Mouse (Mus musculus): ENCODE data around the gene Tns1. TPM values are rescaled to one million over a fixed set of nuclear protein-coding genes. Genes with fewer than 3 reads are reported as not detected.

Tns1 gene
- polyA plus RNA-seq, 1 experiment = 117 TPM

DNA sequence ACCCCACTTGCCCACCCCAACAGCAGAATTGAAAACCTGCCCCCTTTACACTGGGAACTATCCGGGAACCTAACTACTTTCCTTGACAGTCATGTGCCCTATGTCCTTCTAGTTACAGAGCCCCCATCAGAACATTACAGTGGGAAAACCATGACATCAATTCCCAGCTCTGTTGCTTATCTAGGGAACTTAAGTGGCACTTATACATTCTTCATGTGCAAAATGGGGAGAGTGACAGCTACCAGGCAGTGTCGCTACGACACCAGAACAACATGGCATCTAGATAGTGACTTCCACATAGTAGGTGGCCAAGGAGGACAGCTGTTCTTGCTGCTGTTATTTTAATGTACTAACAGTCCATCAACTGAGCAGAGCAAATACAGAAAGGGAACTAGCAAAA is 204.3 kb downstream of the Tns1 start:
- H3K36me3 ChIP-seq (ENCODE audit: control insufficient read depth, insufficient read depth, low read length) = peaks cover 4% of the 10 kb centered on the region; the same call in 1 of the 2 replicates
- H3K27me3 ChIP-seq (ENCODE audit: control insufficient read depth, insufficient read depth, low read length) = no peaks in the 10 kb centered on the region
- TF ChIP-seq CTCF (IDR thresholded peaks at IDR 0.05; ENCODE audit: borderline replicate concordance, control insufficient read depth, extremely low read depth, insufficient read depth, low read length, poor library complexity) (no peak), POLR2A (IDR thresholded peaks at IDR 0.05; ENCODE audit: control insufficient read depth, extremely low read depth, insufficient read depth, low read length, poor library complexity) (no peak)
- H3K4me3 ChIP-seq (ENCODE audit: control insufficient read depth, insufficient read depth, low read length) = no peak overlapping the region
- H3K27ac ChIP-seq (ENCODE audit: control insufficient read depth, insufficient read depth, low read length) = no peak overlapping the region
- DNase-seq = no peak
- H3K4me1 ChIP-seq (replicated peaks; ENCODE audit: control insufficient read depth, insufficient read depth, low read length) = no peaks in the 10 kb centered on the region
- WGBS = 96% methylated on average over 3 of the region's 3 CpGs

- Histone ChIP-seq H3K27me3 (ENCODE audit: control insufficient read depth, insufficient read depth, low read length) (no peaks in the 10 kb centered on the region), H3K27ac (ENCODE audit: control insufficient read depth, insufficient read depth, low read length) (no peak overlapping the region), H3K4me3 (ENCODE audit: control insufficient read depth, insufficient read depth, low read length) (no peak overlapping the region), H3K36me3 (ENCODE audit: control insufficient read depth, insufficient read depth, low read length) (peaks cover 4% of the 10 kb centered on the region; the same call in 1 of the 2 replicates), H3K4me1 (replicated peaks; ENCODE audit: control insufficient read depth, insufficient read depth, low read length) (no peaks in the 10 kb centered on the region)
- TF ChIP-seq POLR2A (IDR thresholded peaks at IDR 0.05; ENCODE audit: control insufficient read depth, extremely low read depth, insufficient read depth, low read length, poor library complexity) (no peak), CTCF (IDR thresholded peaks at IDR 0.05; ENCODE audit: borderline replicate concordance, control insufficient read depth, extremely low read depth, insufficient read depth, low read length, poor library complexity) (no peak)
- DNase-seq = no peak
- 94% methylated on average over 11 of the region's 11 CpGs for WGBS
Measured at GRCm38 (mm10) chr1:73918001-73918400, 206.2 kb downstream of the Tns1 start.

GRCm38 (mm10) chr1:73916298-73916697 is 208.0 kb downstream of the Tns1 start:
- DNase-seq = no peak
- 96% methylated on average over 1 of the region's 1 CpGs for WGBS
- Histone ChIP-seq H3K4me1 (replicated peaks; ENCODE audit: control insufficient read depth, insufficient read depth, low read length) (no peaks in the 10 kb centered on the region), H3K27ac (ENCODE audit: control insufficient read depth, insufficient read depth, low read length) (no peak overlapping the region), H3K36me3 (ENCODE audit: control insufficient read depth, insufficient read depth, low read length) (peaks cover 4% of the 10 kb centered on the region; the same call in 1 of the 2 replicates), H3K4me3 (ENCODE audit: control insufficient read depth, insufficient read depth, low read length) (no peak overlapping the region), H3K27me3 (ENCODE audit: control insufficient read depth, insufficient read depth, low read length) (no peaks in the 10 kb centered on the region)
- TF ChIP-seq CTCF (IDR thresholded peaks at IDR 0.05; ENCODE audit: borderline replicate concordance, control insufficient read depth, extremely low read depth, insufficient read depth, low read length, poor library complexity) (no peak), POLR2A (IDR thresholded peaks at IDR 0.05; ENCODE audit: control insufficient read depth, extremely low read depth, insufficient read depth, low read length, poor library complexity) (no peak)

DNA sequence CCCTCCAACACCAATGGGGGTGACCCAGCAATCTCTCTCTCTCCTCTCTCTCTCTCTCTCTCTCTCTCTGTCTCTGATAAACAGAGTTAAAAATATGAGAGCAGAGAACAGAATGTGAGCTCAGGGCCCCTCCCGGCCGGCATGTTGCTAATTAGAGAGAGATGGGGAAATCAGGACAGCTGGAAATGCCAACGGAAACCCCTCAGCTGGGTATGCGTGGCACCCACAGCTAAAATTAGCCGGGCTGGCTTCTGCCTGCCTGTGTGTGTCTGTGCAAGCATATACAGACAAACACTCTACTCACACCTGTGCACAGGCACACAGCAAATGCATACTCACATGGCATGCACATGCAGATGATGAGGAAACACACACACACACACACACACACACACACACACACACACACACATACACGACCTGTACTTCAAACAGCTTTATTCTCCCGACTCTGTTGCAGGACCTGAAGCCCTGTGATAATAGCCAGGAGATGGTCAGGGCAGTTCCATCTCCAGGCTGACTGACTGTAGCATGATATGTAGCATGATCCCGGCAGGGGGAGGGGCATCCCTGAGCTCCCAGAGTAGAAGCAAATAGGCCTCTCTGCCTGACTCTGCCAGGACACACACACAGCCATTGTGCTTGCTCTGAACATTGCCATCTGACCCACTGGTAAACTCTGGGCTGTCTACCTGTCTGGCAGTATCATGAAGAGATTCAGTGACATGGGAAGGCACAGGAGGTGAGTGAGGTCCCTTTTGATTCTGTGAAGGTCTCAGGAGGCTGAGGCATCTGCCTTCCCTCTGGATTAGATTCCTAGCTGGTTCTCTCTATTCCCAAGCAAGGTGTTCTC is 208.8 kb downstream of the Tns1 start:
- no peaks in the 10 kb centered on the region; the same call in 1 of the 2 replicates for H3K36me3 ChIP-seq (ENCODE audit: control insufficient read depth, insufficient read depth, low read length)
- H3K27me3 ChIP-seq (ENCODE audit: control insufficient read depth, insufficient read depth, low read length) = no peaks in the 10 kb centered on the region
- H3K4me3 ChIP-seq (ENCODE audit: control insufficient read depth, insufficient read depth, low read length) = no peak overlapping the region
- H3K27ac ChIP-seq (ENCODE audit: control insufficient read depth, insufficient read depth, low read length) = no peak overlapping the region
- 0 out of 2 replicates have a peak, but pooled peaks cover 5% of the 10 kb centered on the region for H3K4me1 ChIP-seq (replicated peaks; ENCODE audit: control insufficient read depth, insufficient read depth, low read length)
- TF ChIP-seq CTCF (IDR thresholded peaks at IDR 0.05; ENCODE audit: borderline replicate concordance, control insufficient read depth, extremely low read depth, insufficient read depth, low read length, poor library complexity) = no peak
- no peak for TF ChIP-seq POLR2A (IDR thresholded peaks at IDR 0.05; ENCODE audit: control insufficient read depth, extremely low read depth, insufficient read depth, low read length, poor library complexity)
- DNase-seq = no peak
- 77% methylated on average over 8 of the region's 8 CpGs for WGBS

DNA sequence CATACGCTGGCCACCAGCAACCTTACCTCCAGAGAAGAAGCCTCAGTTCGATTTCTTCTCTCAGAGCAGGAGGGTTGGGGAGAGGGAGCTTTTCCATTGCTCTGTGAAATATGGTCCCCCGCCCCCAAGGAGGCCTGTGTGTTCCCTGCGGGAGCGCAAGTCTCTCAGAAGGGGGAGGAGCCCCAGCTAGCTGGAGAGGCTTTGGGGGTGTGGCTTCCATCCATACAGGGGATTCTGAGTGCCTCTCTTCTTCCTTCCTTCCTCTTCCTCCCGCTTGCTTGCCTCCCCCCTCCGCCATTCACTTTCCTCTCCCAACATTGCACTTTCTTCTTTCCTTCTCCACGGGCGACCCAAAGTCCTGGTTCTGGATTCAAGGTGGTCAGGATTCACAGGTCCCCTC is 210.2 kb downstream of the Tns1 start:
- Histone ChIP-seq H3K27me3 (ENCODE audit: control insufficient read depth, insufficient read depth, low read length) (no peaks in the 10 kb centered on the region), H3K4me1 (replicated peaks; ENCODE audit: control insufficient read depth, insufficient read depth, low read length) (0 out of 2 replicates have a peak, but pooled peaks cover 5% of the 10 kb centered on the region), H3K27ac (ENCODE audit: control insufficient read depth, insufficient read depth, low read length) (no peak overlapping the region), H3K4me3 (ENCODE audit: control insufficient read depth, insufficient read depth, low read length) (no peak overlapping the region), H3K36me3 (ENCODE audit: control insufficient read depth, insufficient read depth, low read length) (no peaks in the 10 kb centered on the region; the same call in 1 of the 2 replicates)
- no peak for DNase-seq
- TF ChIP-seq CTCF (IDR thresholded peaks at IDR 0.05; ENCODE audit: borderline replicate concordance, control insufficient read depth, extremely low read depth, insufficient read depth, low read length, poor library complexity) (no peak), POLR2A (IDR thresholded peaks at IDR 0.05; ENCODE audit: control insufficient read depth, extremely low read depth, insufficient read depth, low read length, poor library complexity) (no peak)
- WGBS = 89% methylated on average over 9 of the region's 9 CpGs

- Histone ChIP-seq H3K4me1 (replicated peaks; ENCODE audit: control insufficient read depth, insufficient read depth, low read length) (0 out of 2 replicates have a peak, but pooled peaks cover 5% of the 10 kb centered on the region), H3K27ac (ENCODE audit: control insufficient read depth, insufficient read depth, low read length) (no peak overlapping the region), H3K36me3 (ENCODE audit: control insufficient read depth, insufficient read depth, low read length) (no peaks in the 10 kb centered on the region; the same call in 1 of the 2 replicates), H3K27me3 (ENCODE audit: control insufficient read depth, insufficient read depth, low read length) (no peaks in the 10 kb centered on the region), H3K4me3 (ENCODE audit: control insufficient read depth, insufficient read depth, low read length) (no peak overlapping the region)
- TF ChIP-seq POLR2A (IDR thresholded peaks at IDR 0.05; ENCODE audit: control insufficient read depth, extremely low read depth, insufficient read depth, low read length, poor library complexity) (no peak), CTCF (IDR thresholded peaks at IDR 0.05; ENCODE audit: borderline replicate concordance, control insufficient read depth, extremely low read depth, insufficient read depth, low read length, poor library complexity) (no peak)
- DNase-seq = no peak
- 94% methylated on average over 19 of the region's 19 CpGs for WGBS
Measured at GRCm38 (mm10) chr1:73913071-73914005, 210.9 kb downstream of the Tns1 start.
